Mouse (Mus musculus) heart, adult 2 months (tissue): Measurements from ENCODE around the gene Spata31.

Source experiments
- CTCF ChIP-seq: fragments of 200-600 bp; IDR thresholded peaks from 2 replicates; pipeline ENCODE4 v1.8.1; 2022; ENCODE audit warnings: antibody characterized with exemption, mild to moderate bottlenecking, moderate library complexity
- EP300 ChIP-seq: fragments of 200-500 bp; IDR thresholded peaks from 2 replicates; pipeline ENCODE4 v1.6.1; 2011; ENCODE audit warnings: low read depth, low read length, control low read depth; ENCODE audit not compliant: insufficient read depth

DNA sequence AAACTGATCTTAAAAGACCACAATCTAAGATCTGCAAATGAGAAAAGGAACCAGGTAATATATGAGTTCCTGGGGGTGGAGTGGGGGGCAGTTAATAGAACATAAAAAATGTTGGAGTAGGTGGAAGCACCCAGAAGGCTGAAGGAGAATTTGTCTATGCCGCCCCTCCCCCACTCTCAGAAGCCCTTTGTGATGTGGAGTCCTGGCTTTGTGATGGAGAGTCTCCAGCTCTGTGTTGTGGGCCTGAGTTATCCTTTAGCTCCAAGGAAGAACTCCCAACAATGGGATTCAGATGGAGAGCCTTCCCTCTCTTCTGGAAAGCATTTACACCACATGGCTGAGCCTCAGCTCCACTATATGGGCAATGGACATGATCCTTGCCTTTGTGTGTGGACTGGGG, at the start of gene Spata31:
- no peak for TF ChIP-seq CTCF
- no peak for TF ChIP-seq EP300
